Mouse (Mus musculus) MEL (cell line): ENCODE data around the gene Emx2.

Experiments
- CTCF ChIP-seq, 3 experiments: IDR thresholded peaks in 2 of 3; conservative IDR thresholded peaks in 1 of 3; 2 replicates each; pipeline ENCODE4 v1.5.1; 2011 to 2012; ENCODE audit warnings: low read length in 3 of 3, low read depth in 2 of 3, mild to moderate bottlenecking in 2 of 3, improper control_type of control experiment in 1 of 3, inconsistent platforms in 1 of 3, mixed read lengths in 1 of 3, moderate library complexity in 1 of 3; ENCODE audit not compliant: control insufficient read depth in 1 of 3, insufficient read depth in 1 of 3, poor library complexity in 1 of 3, severe bottlenecking in 1 of 3
- EP300 ChIP-seq, 2 experiments: IDR thresholded peaks; 2 replicates each; pipeline ENCODE4 v1.6.1; 2011; ENCODE audit warnings: improper control_type of control experiment in 2 of 2, low read length in 2 of 2, low read depth in 1 of 2, mild to moderate bottlenecking in 1 of 2
- MXI1 ChIP-seq: IDR thresholded peaks from 2 replicates; pipeline ENCODE4 v1.6.1; 2011; ENCODE audit warnings: mild to moderate bottlenecking, low read depth, low read length, improper control_type of control experiment
- POLR2A ChIP-seq, 2 experiments: IDR thresholded peaks; 2 replicates each; pipeline ENCODE4 v1.6.1; 2011 to 2012; ENCODE audit warnings: low read length in 2 of 2, mild to moderate bottlenecking in 2 of 2, control low read depth in 1 of 2, improper control_type of control experiment in 1 of 2, low read depth in 1 of 2, moderate library complexity in 1 of 2; ENCODE audit not compliant: control insufficient read depth in 1 of 2, insufficient read depth in 1 of 2, poor library complexity in 1 of 2
- POLR2AphosphoS2 ChIP-seq: IDR thresholded peaks from 2 replicates; pipeline ENCODE4 v1.6.1; 2011; ENCODE audit warnings: low read length, improper control_type of control experiment
- SIN3A ChIP-seq: IDR thresholded peaks from 2 replicates; pipeline ENCODE4 v1.6.1; 2012; ENCODE audit warnings: low read length, improper control_type of control experiment, inconsistent platforms
- SMC3 ChIP-seq: IDR thresholded peaks from 2 replicates; pipeline ENCODE4 v1.6.1; 2011; ENCODE audit warnings: low read depth, low read length, improper control_type of control experiment
- TAL1 ChIP-seq: IDR thresholded peaks from 2 replicates; pipeline ENCODE4 v1.6.1; 2012; ENCODE audit warnings: mild to moderate bottlenecking, inconsistent platforms, low read length, moderate library complexity, mixed read lengths
- TCF12 ChIP-seq: IDR thresholded peaks from 2 replicates; pipeline ENCODE4 v1.6.1; 2014; ENCODE audit warnings: low read depth, mild to moderate bottlenecking, inconsistent platforms, low read length, improper control_type of control experiment, moderate library complexity

DNA sequence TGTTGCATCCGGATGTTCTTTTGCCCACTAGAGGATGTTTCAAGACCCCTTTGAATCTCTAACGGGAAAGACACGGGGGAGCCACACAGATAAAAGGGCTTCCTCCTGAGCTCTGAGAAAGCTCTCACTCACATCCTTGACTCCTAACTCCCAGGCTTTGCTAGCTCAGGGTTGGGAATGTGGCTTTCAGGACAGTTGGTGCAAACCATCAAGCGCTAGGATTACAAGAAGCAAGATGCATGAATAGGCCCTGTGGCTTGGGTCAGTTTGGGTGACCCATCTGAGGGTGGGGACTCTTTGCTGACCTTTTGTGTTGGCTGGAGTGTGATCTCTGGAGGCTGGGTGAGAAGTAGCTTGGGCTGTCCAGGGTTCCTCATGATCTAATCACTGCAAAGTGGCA lies 5.9 kb upstream of the Emx2 start:
- TF ChIP-seq CTCF (IDR thresholded peaks at IDR 0.05 in 2 of 3, conservative IDR thresholded peaks at IDR 0.05 in 1 of 3; ENCODE audit: control insufficient read depth in 1 of 3, insufficient read depth in 1 of 3, low read depth in 2 of 3, low read length in 3 of 3, poor library complexity in 1 of 3, severe bottlenecking in 1 of 3) (no peak), POLR2A (IDR thresholded peaks at IDR 0.05; ENCODE audit: control insufficient read depth in 1 of 2, insufficient read depth in 1 of 2, low read depth in 1 of 2, low read length in 2 of 2, poor library complexity in 1 of 2) (no peak), POLR2AphosphoS2 (no peak), TAL1 (no peak), TCF12 (no peak), SIN3A (no peak), EP300 (IDR thresholded peaks at IDR 0.05; ENCODE audit: low read depth in 1 of 2, low read length in 2 of 2) (no peak), SMC3 (no peak), MXI1 (no peak)
